Mouse (Mus musculus) thymus, adult 2 months (tissue): ENCODE data around the gene Tomm40l. TPM values are rescaled to one million over a fixed set of nuclear protein-coding genes. Genes with fewer than 3 reads are reported as not detected.
A peak's percentile ranks its signal among the peaks of the same experiment; 100 is the strongest.

Source experiments
- DNase-seq: peaks from one replicate; pipeline ENCODE4 v3.0.0; 2021
- H3K27ac ChIP-seq: fragments of 200-500 bp; 2 replicates; pipeline ENCODE4 v1.5.1; 2012; ENCODE audit warnings: low read length, control low read depth; ENCODE audit not compliant: control insufficient read depth, insufficient read depth
- H3K27me3 ChIP-seq: fragments of 200-500 bp; 2 replicates; pipeline ENCODE4 v1.6.1; 2012; ENCODE audit warnings: mild to moderate bottlenecking, low read length, moderate library complexity, mixed read lengths; ENCODE audit not compliant: control insufficient read depth, insufficient read depth
- H3K36me3 ChIP-seq: fragments of 200-500 bp; 2 replicates; pipeline ENCODE4 v1.6.1; 2012; ENCODE audit warnings: mild to moderate bottlenecking, low read length, moderate library complexity; ENCODE audit not compliant: control insufficient read depth, insufficient read depth
- H3K4me1 ChIP-seq: fragments of 200-500 bp; replicated peaks from 2 replicates; pipeline ENCODE4 v1.6.1; 2012; ENCODE audit warnings: low read length; ENCODE audit not compliant: control insufficient read depth, insufficient read depth
- H3K4me3 ChIP-seq: fragments of 200-500 bp; 2 replicates; pipeline ENCODE4 v1.5.1; 2012; ENCODE audit warnings: mild to moderate bottlenecking, low read length, control low read depth, moderate library complexity; ENCODE audit not compliant: control insufficient read depth, insufficient read depth
- CTCF ChIP-seq: fragments of 200-500 bp; IDR thresholded peaks from 2 replicates; pipeline ENCODE4 v1.5.1; 2012; ENCODE audit warnings: mild to moderate bottlenecking, control low read depth, low read length, moderate library complexity, borderline replicate concordance; ENCODE audit not compliant: control insufficient read depth, poor library complexity, insufficient read depth; ENCODE audit errors: extremely low read depth
- POLR2A ChIP-seq: fragments of 200-500 bp; IDR thresholded peaks from 2 replicates; pipeline ENCODE4 v1.6.1; 2012; ENCODE audit warnings: mild to moderate bottlenecking, low read length, control low read depth, moderate library complexity; ENCODE audit not compliant: control insufficient read depth, poor library complexity, insufficient read depth; ENCODE audit errors: extremely low read depth
- WGBS: fragments of 180-500 bp; shearing (Covaris S2); methylation state at CpG from one replicate; pipeline ENCODE4 v1.1.7; 2018; 5-methylcytosine and 5-hydroxymethylcytosine counted together
- polyA plus RNA-seq: library from polyadenylated mRNA; depleted of rRNA; stranded (reverse); fragments of >200 nt; gene quantifications from 2 replicates; pipeline ENCODE4 v1.2.3, GENCODE M21; 2012

The Tomm40l gene
- polyA plus RNA-seq, 1 experiment, result 34.9 TPM

GRCm38 (mm10) chr1:171258921-171259320 lies 36.6 kb upstream of the Tomm40l start:
- TF ChIP-seq CTCF (no peak), POLR2A (no peak)
- H3K4me1 ChIP-seq, result 0 out of 2 replicates have a peak, but pooled peaks cover 2% of the 10 kb centered on the region
- H3K36me3 ChIP-seq, result no peaks in the 10 kb centered on the region
- H3K27me3 ChIP-seq, result no peaks in the 10 kb centered on the region
- no peak overlapping the region for H3K27ac ChIP-seq
- DNase-seq, result no peak
- WGBS, result 54% methylated on average over 17 of the region's 17 CpGs
- no peak overlapping the region for H3K4me3 ChIP-seq

DNA sequence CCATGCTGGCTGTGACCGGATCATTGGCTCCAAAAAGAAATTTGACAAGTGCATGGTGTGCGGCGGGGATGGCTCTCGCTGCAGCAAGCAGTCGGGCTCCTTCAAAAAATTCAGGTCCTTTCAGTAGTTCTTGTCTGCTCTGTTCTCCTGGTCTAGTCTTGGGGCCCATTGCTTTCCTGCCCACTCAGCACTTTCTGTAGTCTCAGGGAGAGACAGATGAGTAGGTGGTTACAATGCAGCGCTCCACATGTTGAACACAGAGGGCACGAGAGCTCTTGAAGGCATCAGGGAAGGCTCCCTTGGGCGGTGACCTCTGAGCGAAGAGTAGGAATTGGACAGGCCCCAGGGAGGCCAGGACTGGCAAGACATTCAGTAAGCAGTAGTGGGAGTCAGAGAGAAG lies 35.5 kb upstream of the Tomm40l start:
- Histone ChIP-seq H3K4me1 (0 out of 2 replicates have a peak, but pooled peaks cover 1% of the 10 kb centered on the region), H3K27me3 (no peaks in the 10 kb centered on the region), H3K27ac (no peak overlapping the region), H3K4me3 (no peak overlapping the region), H3K36me3 (no peaks in the 10 kb centered on the region)
- TF ChIP-seq POLR2A (no peak), CTCF (no peak)
- 93% methylated on average over 9 of the region's 9 CpGs for WGBS
- no peak for DNase-seq

GRCm38 (mm10) chr1:171256937-171257548 lies 34.7 kb upstream of the Tomm40l start:
- 66% methylated on average over 15 of the region's 15 CpGs for WGBS
- no peak overlapping the region for H3K4me3 ChIP-seq
- no peaks in the 10 kb centered on the region for H3K4me1 ChIP-seq
- H3K27me3 ChIP-seq, result no peaks in the 10 kb centered on the region
- no peaks in the 10 kb centered on the region for H3K36me3 ChIP-seq
- DNase-seq, result peak; percentile 55
- 0 out of 2 replicates have a peak, but pooled peaks have one; percentile 29 for TF ChIP-seq CTCF
- no peak for TF ChIP-seq POLR2A
- no peak overlapping the region for H3K27ac ChIP-seq

GRCm38 (mm10) chr1:171256095-171256818 lies 33.9 kb upstream of the Tomm40l start:
- TF ChIP-seq POLR2A (no peak), CTCF (no peak)
- no peak overlapping the region for H3K4me3 ChIP-seq
- WGBS, result 97% methylated on average over 24 of the region's 24 CpGs
- H3K27ac ChIP-seq, result no peak overlapping the region
- H3K4me1 ChIP-seq, result no peaks in the 10 kb centered on the region
- DNase-seq, result no peak
- no peaks in the 10 kb centered on the region for H3K36me3 ChIP-seq
- no peaks in the 10 kb centered on the region for H3K27me3 ChIP-seq

GRCm38 (mm10) chr1:171252415-171252814 lies 30.1 kb upstream of the Tomm40l start:
- H3K4me1 ChIP-seq, result peaks cover 6% of the 10 kb centered on the region
- H3K27me3 ChIP-seq, result no peaks in the 10 kb centered on the region
- no peak overlapping the region for H3K27ac ChIP-seq
- no peaks in the 10 kb centered on the region for H3K36me3 ChIP-seq
- TF ChIP-seq CTCF, result no peak
- no peak for TF ChIP-seq POLR2A
- 89% methylated on average over 17 of the region's 17 CpGs for WGBS
- H3K4me3 ChIP-seq, result no peak overlapping the region
- DNase-seq, result no peak

GRCm38 (mm10) chr1:171251594-171252324 lies 29.4 kb upstream of the Tomm40l start:
- TF ChIP-seq POLR2A, result no peak
- no peak for TF ChIP-seq CTCF
- no peak for DNase-seq
- Histone ChIP-seq H3K36me3 (no peaks in the 10 kb centered on the region), H3K4me3 (no peak overlapping the region), H3K4me1 (peaks cover 7% of the 10 kb centered on the region), H3K27me3 (no peaks in the 10 kb centered on the region), H3K27ac (no peak overlapping the region)
- WGBS, result 39% methylated on average over 13 of the region's 13 CpGs
